In genomic region chr11:98931513-98932292, GRCm38 (mm10) we compare ENCODE assay signal across 8 mouse cellular contexts. TPM values are rescaled to one million over a fixed set of nuclear protein-coding genes. Genes with fewer than 3 reads are reported as not detected.
DNase-seq lines count a peak whose midpoint lies in the region; ATAC-seq and TF ChIP-seq lines count a peak whose summit lies in the region.
"Had no signal": no experiment of that assay in that cellular context is flagged by ENCODE, and none has a peak within 500 bp of the region (broad histone marks: within the 10 kb centered on the region; RNA-seq: fewer than 3 reads in every experiment).

No protein-coding gene starts in this region.

- 13% methylated on average over 7 of the region's 7 CpGs for WGBS in heart, embryonic 16.5 days
- WGBS in limb, embryonic 14.5 days: 14% methylated on average over 7 of the region's 7 CpGs

- DNase-seq in cerebellum, postnatal 10 days: peak; percentile 73
- DNase-seq in limb, embryonic 14.5 days (ENCODE audit: low spot score): peak; percentile 66
- DNase-seq in spleen, postnatal 4 days (ENCODE audit: low spot score in 2 of 2): no peak
- DNase-seq in urinary bladder, postnatal 36 days (ENCODE audit: low spot score in 2 of 2): no peak

- TF ChIP-seq POLR2A in limb, embryonic 14.5 days (IDR thresholded peaks at IDR 0.05; ENCODE audit: borderline replicate concordance, extremely low read depth, insufficient read depth, insufficient read length): no peak

- peaks cover 65% of the 10 kb centered on the region for H3K4me1 ChIP-seq in megakaryocyte, embryonic 14.5 days
- H3K4me1 ChIP-seq in heart, embryonic 16.5 days (ENCODE audit: control insufficient read depth, insufficient read depth, low read length): peaks cover 76% of the 10 kb centered on the region
- H3K4me1 ChIP-seq in limb, embryonic 14.5 days (ENCODE audit: control insufficient read depth, insufficient read depth, low read length): peaks cover 86% of the 10 kb centered on the region

- H3K9me3 ChIP-seq in megakaryocyte, embryonic 14.5 days: peaks cover 11% of the 10 kb centered on the region
- H3K9me3 ChIP-seq in heart, embryonic 16.5 days (replicated peaks; ENCODE audit: control insufficient read depth, low read length): no peaks in the 10 kb centered on the region
- H3K9me3 ChIP-seq in limb, embryonic 14.5 days (ENCODE audit: control insufficient read depth, low read length): no peaks in the 10 kb centered on the region

- peak overlapping the region; percentile 6 for H3K4me3 ChIP-seq in megakaryocyte, embryonic 14.5 days (replicated peaks)
- peak overlapping the region; percentile 12 for H3K4me3 ChIP-seq in heart, embryonic 16.5 days (ENCODE audit: low read length)
- peak overlapping the region; percentile 13 for H3K4me3 ChIP-seq in limb, embryonic 14.5 days (replicated peaks; ENCODE audit: low read length)

- peak overlapping the region; percentile 98 for H3K27ac ChIP-seq in heart, embryonic 16.5 days (ENCODE audit: low read length)
- peak overlapping the region; percentile 83 for H3K27ac ChIP-seq in limb, embryonic 14.5 days (replicated peaks; ENCODE audit: low read depth, low read length)

- H3K27me3 ChIP-seq in megakaryocyte, embryonic 14.5 days (replicated peaks): peaks cover 91% of the 10 kb centered on the region
- H3K27me3 ChIP-seq in heart, embryonic 16.5 days (ENCODE audit: control insufficient read depth, insufficient read depth, low read length): no peaks in the 10 kb centered on the region
- H3K27me3 ChIP-seq in limb, embryonic 14.5 days (ENCODE audit: control insufficient read depth, insufficient read depth, low read length): no peaks in the 10 kb centered on the region

- H3K4me2 ChIP-seq in heart, embryonic 16.5 days (ENCODE audit: low read depth, low read length): peak overlapping the region; percentile 68
- peak overlapping the region; percentile 82 for H3K4me2 ChIP-seq in limb, embryonic 14.5 days (replicated peaks; ENCODE audit: low read depth, low read length, severe bottlenecking)

- H3K36me3 ChIP-seq in megakaryocyte, embryonic 14.5 days (replicated peaks; ENCODE audit: low read length): no peaks in the 10 kb centered on the region
- H3K36me3 ChIP-seq in heart, embryonic 16.5 days (ENCODE audit: control insufficient read depth, insufficient read depth): 0 out of 2 replicates have a peak, but pooled peaks cover 5% of the 10 kb centered on the region
- 0 out of 2 replicates have a peak, but pooled peaks cover 3% of the 10 kb centered on the region for H3K36me3 ChIP-seq in limb, embryonic 14.5 days (ENCODE audit: control insufficient read depth, insufficient read depth, low read length)

- ATAC-seq in megakaryocyte, adult 5-6 weeks (ENCODE audit: poor library complexity, severe bottlenecking): no peak
- no peak for ATAC-seq in heart, embryonic 16.5 days (replicated peaks; ENCODE audit: extremely low read depth, insufficient read depth, low FRiP score)
- ATAC-seq in limb, embryonic 14.5 days (ENCODE audit: low FRiP score, low read depth): no peak

- H3K9ac ChIP-seq in heart, embryonic 16.5 days (ENCODE audit: low read length): peak overlapping the region; percentile 73
- 0 out of 2 replicates have a peak overlapping the region, but pooled peaks have one; percentile 6 for H3K9ac ChIP-seq in limb, embryonic 14.5 days (ENCODE audit: low read depth, low read length, severe bottlenecking)

RNA-seq across cellular contexts. Expression of gene Rara, which starts 4.1 kb away (rescaled TPM):
- 11.8 and 25.3 TPM in 2 replicates for polyA plus RNA-seq in megakaryocyte, embryonic 14.5 days (2012; ENCODE audit: insufficient read depth, low replicate concordance)
- 124 and 125 TPM in 2 replicates for total RNA-seq in megakaryocyte, adult 5-6 weeks (2015)
- total RNA-seq in megakaryocyte, adult 5-6 weeks (2017): 38.8 and 43.3 TPM in 2 replicates
- 28.2 and 28.6 TPM in 2 replicates for polyA plus RNA-seq in heart, embryonic 16.5 days (2015; fragmentation: Nextera tagmentation; extraction: Ambion mirVana)
- 39.8 and 57.0 TPM in 2 replicates for polyA plus RNA-seq in limb, embryonic 14.5 days (2012; rRNA removed)
- 52.4 and 58.3 TPM in 2 replicates for polyA plus RNA-seq in limb, embryonic 14.5 days (2014; fragmentation: Nextera tagmentation; extraction: Ambion mirVana)

RNA-seq across cellular contexts. Expression of gene Cdc6, which starts 24.1 kb away (rescaled TPM):
- polyA plus RNA-seq in megakaryocyte, embryonic 14.5 days (2012; ENCODE audit: insufficient read depth, low replicate concordance): 0.44 TPM in 1 of 2 replicates, not detected in the other
- total RNA-seq in megakaryocyte, adult 5-6 weeks (2015): 26.4 and 31.3 TPM in 2 replicates
- 26.5 and 27.5 TPM in 2 replicates for total RNA-seq in megakaryocyte, adult 5-6 weeks (2017)
- 18.6 and 23.0 TPM in 2 replicates for polyA plus RNA-seq in heart, embryonic 16.5 days (2015; fragmentation: Nextera tagmentation; extraction: Ambion mirVana)
- polyA plus RNA-seq in limb, embryonic 14.5 days (2012; rRNA removed): 13.1 and 15.6 TPM in 2 replicates
- polyA plus RNA-seq in limb, embryonic 14.5 days (2014; fragmentation: Nextera tagmentation; extraction: Ambion mirVana): 25.2 and 25.8 TPM in 2 replicates

RNA-seq across cellular contexts. Expression of gene Gjd3, which starts 51.1 kb away (rescaled TPM):
- polyA plus RNA-seq in megakaryocyte, embryonic 14.5 days (2012; ENCODE audit: insufficient read depth, low replicate concordance): not detected in 2 replicates
- not detected in 2 replicates for total RNA-seq in megakaryocyte, adult 5-6 weeks (2015)
- total RNA-seq in megakaryocyte, adult 5-6 weeks (2017): not detected in 2 replicates
- polyA plus RNA-seq in heart, embryonic 16.5 days (2015; fragmentation: Nextera tagmentation; extraction: Ambion mirVana): 4.1 and 4.5 TPM in 2 replicates
- 1.3 and 2.2 TPM in 2 replicates for polyA plus RNA-seq in limb, embryonic 14.5 days (2012; rRNA removed)
- 0.41 and 0.45 TPM in 2 replicates for polyA plus RNA-seq in limb, embryonic 14.5 days (2014; fragmentation: Nextera tagmentation; extraction: Ambion mirVana)
- polyA plus RNA-seq: liver, embryonic 16.5 days had no signal

Comparison
In these comparisons a context has a peak if more than half of its experiments do, and no peak if none do; other contexts are left out.
1. DNase-seq: peak in cerebellum, postnatal 10 days (2 of 2) and limb, embryonic 14.5 days (single experiment); none in spleen, postnatal 4 days (0 of 2) and urinary bladder, postnatal 36 days (0 of 2).
2. Peak in every context shown above with its lines, with median percentiles within 50 percentile points of each other: H3K4me3 ChIP-seq.